29 mouse cellular contexts compared by ENCODE assay signal in the genomic region with DNA sequence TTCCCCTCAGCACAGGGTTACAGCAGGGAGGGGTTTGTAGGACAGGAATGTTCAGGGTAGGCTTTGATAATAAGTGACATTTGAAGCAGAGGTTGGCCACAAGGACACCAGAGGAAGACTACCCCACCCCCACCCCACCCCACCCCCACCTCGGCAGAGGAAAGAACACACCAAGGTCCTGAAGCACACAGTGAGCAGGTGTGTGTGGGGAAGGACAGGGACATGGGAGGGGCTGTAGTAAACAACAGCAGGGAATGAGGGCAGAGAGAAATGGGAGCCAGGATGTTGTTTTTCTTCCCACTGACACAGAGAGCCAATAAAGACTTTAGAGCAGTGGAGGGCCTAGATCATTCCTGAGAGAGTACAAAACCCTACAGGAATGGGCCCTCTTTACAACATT. TPM values are rescaled to one million over a fixed set of nuclear protein-coding genes. Genes with fewer than 3 reads are reported as not detected.
"Had no signal": no experiment of that assay in that cellular context is flagged by ENCODE, and none has a peak within 500 bp of the region (broad histone marks: within the 10 kb centered on the region; RNA-seq: fewer than 3 reads in every experiment).

No protein-coding gene starts in this region.

- H3K4me3 ChIP-seq: gastrocnemius, adult 2 months; heart, embryonic 13.5 days; heart, embryonic 15.5 days; hindbrain, embryonic 10.5 days; hindbrain, embryonic 12.5 days; intestine, embryonic 15.5 days; left cerebral cortex, adult 2 months; limb, embryonic 10.5 days; limb, embryonic 12.5 days had no signal

- H3K9ac ChIP-seq: heart, embryonic 13.5 days; heart, embryonic 15.5 days; hindbrain, embryonic 12.5 days; hindbrain, embryonic 14.5 days; intestine, embryonic 15.5 days; limb, embryonic 12.5 days; liver, embryonic 14.5 days had no signal

- H3K27ac ChIP-seq: gastrocnemius, adult 2 months; heart, embryonic 13.5 days; heart, embryonic 15.5 days; hindbrain, embryonic 10.5 days; hindbrain, embryonic 12.5 days; hindbrain, embryonic 14.5 days; intestine, embryonic 15.5 days; left cerebral cortex, adult 2 months; limb, embryonic 10.5 days; limb, embryonic 12.5 days; liver, embryonic 14.5 days had no signal

- ATAC-seq: hindbrain, embryonic 16.5 days; inflammation-experienced regulatory T-cells, adult 6 months; intestine, embryonic 15.5 days; intestine, postnatal 0 days had no signal

- H3K27me3 ChIP-seq: heart, embryonic 15.5 days; intestine, embryonic 15.5 days had no signal

- H3K4me1 ChIP-seq: intestine, embryonic 15.5 days had no signal

- H3K36me3 ChIP-seq: heart, embryonic 13.5 days; heart, embryonic 15.5 days; hindbrain, embryonic 10.5 days; hindbrain, embryonic 12.5 days; intestine, embryonic 15.5 days; limb, embryonic 10.5 days; limb, embryonic 12.5 days had no signal

- H3K9me3 ChIP-seq: heart, embryonic 13.5 days; heart, embryonic 15.5 days; hindbrain, embryonic 10.5 days; hindbrain, embryonic 12.5 days; intestine, embryonic 15.5 days; limb, embryonic 10.5 days; limb, embryonic 12.5 days had no signal

- DNase-seq: gastrocnemius, adult 2 months; gastrocnemius, postnatal 10 days; gastrocnemius, postnatal 25 days; heart, adult 18-20 months; heart, postnatal 4 days; kidney, adult 18-20 months; kidney, adult 8-10 months; kidney, postnatal 10 days; kidney, postnatal 25 days; kidney, postnatal 4 days; layer of hippocampus, adult 9-11 months; liver had no signal

- H3K4me2 ChIP-seq: heart, embryonic 11.5 days; heart, embryonic 13.5 days; heart, embryonic 15.5 days; hindbrain, embryonic 12.5 days; hindbrain, embryonic 14.5 days; intestine, embryonic 15.5 days; limb, embryonic 12.5 days; liver, embryonic 11.5 days had no signal

RNA-seq across cellular contexts. Expression of gene Tekt5, which starts 18.0 kb away (rescaled TPM):
- total RNA-seq: gastrocnemius, adult 2 months; gastrocnemius, postnatal 25 days; granulocyte monocyte progenitor cell, adult 5-6 weeks; heart, adult 18-20 months; heart, postnatal 25 days had no signal
- polyA plus RNA-seq: inflammation-experienced regulatory T-cells, adult 6 months; limb, embryonic 10.5 days; limb, embryonic 12.5 days; liver, embryonic 11.5 days had no signal
